Mouse (Mus musculus) embryonic fibroblast, embryonic 13.5 days (primary cell): ENCODE results near the gene Gm49366.

Experiments used
- CTCF ChIP-seq: IDR thresholded peaks from 2 replicates; pipeline ENCODE4 v1.5.1; 2011; ENCODE audit warnings: mild to moderate bottlenecking, control low read depth, low read length, moderate library complexity, borderline replicate concordance; ENCODE audit not compliant: insufficient read depth
- POLR2A ChIP-seq: IDR thresholded peaks from 2 replicates; pipeline ENCODE4 v1.6.1; 2011; ENCODE audit warnings: low read depth, mild to moderate bottlenecking, control low read depth, low read length, moderate library complexity

DNA sequence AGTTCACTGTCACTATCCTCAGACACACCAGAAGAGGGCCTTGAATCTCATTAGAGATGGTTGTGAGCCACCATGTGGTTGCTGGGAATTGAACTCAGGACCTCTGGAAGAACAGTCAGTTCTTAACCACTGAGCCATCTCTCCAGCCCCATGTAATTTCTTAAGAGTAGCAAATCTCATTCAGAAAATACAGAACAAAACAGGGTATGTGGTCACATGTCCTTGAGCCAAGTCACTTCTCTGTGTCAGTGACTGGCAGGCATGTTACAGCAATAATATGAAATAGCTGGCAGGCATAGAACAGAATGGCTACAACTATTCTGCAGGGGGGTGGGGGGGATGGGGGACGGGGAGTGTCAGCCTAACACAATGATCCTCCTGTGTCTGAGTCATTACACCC is 61.3 kb downstream of the Gm49366 start:
- TF ChIP-seq POLR2A (no peak), CTCF (no peak)
